Mouse (Mus musculus): ENCODE results near the gene Fcrl6.

- TF ChIP-seq POLR2A (IDR thresholded peaks at IDR 0.05; ENCODE audit: low read depth, low read length) (no peak), CTCF (conservative IDR thresholded peaks at IDR 0.05; ENCODE audit: insufficient read depth, insufficient read length, low read depth, low read length) (no peak)
Observed at GRCm38 (mm10) chr1:172638781-172639180, 36.4 kb upstream of the Fcrl6 start.

Data from kidney, adult 2 months (tissue).